Mouse (Mus musculus) CH12.LX (cell line): Measurements from ENCODE around the gene Olfr1056.

Experiments used
- EP300 ChIP-seq: IDR thresholded peaks from 2 replicates; pipeline ENCODE4 v1.6.1; 2011; ENCODE audit warnings: low read length, improper control_type of control experiment
- POLR2A ChIP-seq: IDR thresholded peaks from 2 replicates; pipeline ENCODE4 v1.6.1; 2011; ENCODE audit warnings: low read depth, mild to moderate bottlenecking, improper control_type of control experiment, low read length

DNA sequence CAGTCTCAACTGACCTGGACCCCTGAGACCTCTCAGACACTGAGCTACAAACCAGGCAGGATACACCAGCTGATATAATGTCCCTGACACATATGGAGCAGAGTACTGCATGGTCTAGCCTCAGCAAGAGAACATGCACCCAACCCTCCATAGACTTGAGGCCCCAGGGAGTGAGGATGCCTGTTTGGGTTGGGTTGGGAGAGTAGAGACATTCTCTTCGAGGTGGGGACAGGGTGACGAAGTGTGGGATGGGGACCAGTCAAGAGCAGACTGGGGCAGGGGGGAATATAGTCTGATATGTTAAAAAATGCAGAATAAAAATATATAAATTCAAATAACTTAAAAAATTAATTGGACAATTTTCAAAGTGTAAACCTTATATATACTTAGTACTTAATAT, 32.8 kb upstream of the Olfr1056 start:
- no peak for TF ChIP-seq EP300
- no peak for TF ChIP-seq POLR2A
